Mouse (Mus musculus): ENCODE results near the gene Car11. TPM values are rescaled to one million over a fixed set of nuclear protein-coding genes. Genes with fewer than 3 reads are reported as not detected.
A peak's percentile ranks its signal among the peaks of the same experiment; 100 is the strongest.
"Not testable (repeated sequence)": the region's sequence is repeated elsewhere in the genome, so short reads cannot be mapped to it uniquely, and the experiment has no call there.

Car11 gene
- not detected in 2 replicates for total RNA-seq (2014; fragmentation: Nextera tagmentation)
- total RNA-seq (2017): 0.09 TPM in 1 of 2 replicates, not detected in the other

GRCm38 (mm10) chr7:45699523-45700141, at the start of gene Car11:
Car11 (plus strand) TSS chr7:45699843.
- no peak for ATAC-seq (replicated peaks; ENCODE audit: poor library complexity, severe bottlenecking)

GRCm38 (mm10) chr7:45650484-45650883, 49.2 kb upstream of the Car11 start:
- not testable (repeated sequence) for ATAC-seq (replicated peaks; ENCODE audit: poor library complexity, severe bottlenecking)

GRCm38 (mm10) chr7:45654424-45655047, 45.1 kb upstream of the Car11 start:
- ATAC-seq (replicated peaks; ENCODE audit: poor library complexity, severe bottlenecking): no peak; the same call in 1 of the 2 replicates

- ATAC-seq (replicated peaks; ENCODE audit: poor library complexity, severe bottlenecking): peak; percentile 97
Observed at GRCm38 (mm10) chr7:45660746-45661478, 38.7 kb upstream of the Car11 start.

- ATAC-seq (replicated peaks; ENCODE audit: poor library complexity, severe bottlenecking): peak; percentile 51
Observed at GRCm38 (mm10) chr7:45661702-45662101, 37.9 kb upstream of the Car11 start.

GRCm38 (mm10) chr7:45665303-45666138, 34.1 kb upstream of the Car11 start:
- no peak for ATAC-seq (replicated peaks; ENCODE audit: poor library complexity, severe bottlenecking)

- ATAC-seq (replicated peaks; ENCODE audit: poor library complexity, severe bottlenecking): no peak
Observed at GRCm38 (mm10) chr7:45666161-45666560, 33.5 kb upstream of the Car11 start, which contains the start of gene Fut2. Fut2 (minus strand) TSS chr7:45666394.

- no peak for ATAC-seq (replicated peaks; ENCODE audit: poor library complexity, severe bottlenecking)
Observed at GRCm38 (mm10) chr7:45667761-45668160, 31.9 kb upstream of the Car11 start.

- ATAC-seq (replicated peaks; ENCODE audit: poor library complexity, severe bottlenecking): no peak; the same call in 1 of the 2 replicates
Observed at GRCm38 (mm10) chr7:45668921-45669320, 30.7 kb upstream of the Car11 start.

- ATAC-seq (replicated peaks; ENCODE audit: poor library complexity, severe bottlenecking): no peak
Observed at GRCm38 (mm10) chr7:45677627-45678295, 21.9 kb upstream of the Car11 start.

- ATAC-seq (replicated peaks; ENCODE audit: poor library complexity, severe bottlenecking): no peak
Observed at GRCm38 (mm10) chr7:45678513-45678912, 21.1 kb upstream of the Car11 start.

- ATAC-seq (replicated peaks; ENCODE audit: poor library complexity, severe bottlenecking): no peak
Observed at GRCm38 (mm10) chr7:45679966-45680621, 19.5 kb upstream of the Car11 start.

GRCm38 (mm10) chr7:45681046-45681736, 18.5 kb upstream of the Car11 start:
- 0 out of 2 replicates have a peak, but pooled peaks have one; percentile 18 for ATAC-seq (replicated peaks; ENCODE audit: poor library complexity, severe bottlenecking)

- ATAC-seq (replicated peaks; ENCODE audit: poor library complexity, severe bottlenecking): peak; percentile 84
Observed at GRCm38 (mm10) chr7:45682144-45683126, 17.2 kb upstream of the Car11 start.

GRCm38 (mm10) chr7:45683396-45684050, 16.1 kb upstream of the Car11 start, which contains the start of gene Ntn5:
Ntn5 (plus strand) TSS chr7:45684022.
- no peak for ATAC-seq (replicated peaks; ENCODE audit: poor library complexity, severe bottlenecking)

- ATAC-seq (replicated peaks; ENCODE audit: poor library complexity, severe bottlenecking): no peak
Observed at GRCm38 (mm10) chr7:45685811-45686210, 13.8 kb upstream of the Car11 start.

- no peak for ATAC-seq (replicated peaks; ENCODE audit: poor library complexity, severe bottlenecking)
Observed at GRCm38 (mm10) chr7:45686841-45687240, 12.8 kb upstream of the Car11 start.
